Mouse (Mus musculus) neural tube, embryonic 13.5 days (tissue): Measurements from ENCODE around the gene Sdk1. TPM values are rescaled to one million over a fixed set of nuclear protein-coding genes. Genes with fewer than 3 reads are reported as not detected.

Source experiments
- ATAC-seq: fragments of 200-750 bp; cut with Nextera tagmentation; 2 replicates; pipeline ENCODE4 v1.8.0; 2017; ENCODE audit warnings: low read depth, mild to moderate bottlenecking, moderate TSS enrichment, moderate library complexity
- H3K27ac ChIP-seq: fragments of 300-500 bp; sonication (generic); replicated peaks from 2 replicates; pipeline ENCODE4 v1.5.1; 2015; ENCODE audit warnings: moderate library complexity, mild to moderate bottlenecking, inconsistent platforms
- H3K27me3 ChIP-seq: fragments of 300-500 bp; sonication (generic); 2 replicates; pipeline ENCODE4 v1.6.1; 2015; ENCODE audit warnings: mild to moderate bottlenecking, inconsistent platforms
- H3K36me3 ChIP-seq: fragments of 300-500 bp; sonication (generic); 2 replicates; pipeline ENCODE4 v1.6.1; 2015; ENCODE audit warnings: mild to moderate bottlenecking, inconsistent platforms
- H3K4me1 ChIP-seq: fragments of 300-500 bp; sonication (generic); replicated peaks from 2 replicates; pipeline ENCODE4 v1.6.1; 2015; ENCODE audit warnings: inconsistent platforms
- H3K4me2 ChIP-seq: fragments of 300-500 bp; sonication (generic); 2 replicates; pipeline ENCODE4 v1.6.1; 2015; ENCODE audit warnings: inconsistent platforms, mild to moderate bottlenecking, moderate library complexity
- H3K4me3 ChIP-seq: fragments of 300-500 bp; sonication (generic); 2 replicates; pipeline ENCODE4 v1.5.1; 2015; ENCODE audit warnings: mild to moderate bottlenecking, inconsistent platforms
- H3K9ac ChIP-seq: fragments of 300-500 bp; sonication (generic); 2 replicates; pipeline ENCODE4 v1.6.1; 2015; ENCODE audit warnings: moderate library complexity, mild to moderate bottlenecking, inconsistent platforms
- H3K9me3 ChIP-seq: fragments of 300-500 bp; sonication (generic); 2 replicates; pipeline ENCODE4 v1.6.1; 2016; ENCODE audit warnings: inconsistent platforms
- WGBS: fragments of 180-500 bp; shearing (Covaris S2); methylation state at CpG from one replicate; pipeline ENCODE4 v1.1.7; 2015; 5-methylcytosine and 5-hydroxymethylcytosine counted together
- polyA plus RNA-seq: library from polyadenylated mRNA; unstranded; fragments of >200 nt; fragmentation: Nextera tagmentation; extraction: Ambion mirVana; gene quantifications from 2 replicates; pipeline ENCODE4 v1.2.1, GENCODE M21; 2015

The Sdk1 gene
- polyA plus RNA-seq, 1 experiment from 2014 or later: 4.3 TPM

- no peaks in the 10 kb centered on the region for H3K36me3 ChIP-seq
- WGBS: 46% methylated on average over 6 of the region's 6 CpGs
- no peak for ATAC-seq
These were observed 1020.8 kb downstream of the Sdk1 start for GRCm38 (mm10) chr5:142262060-142262459.

More at GRCm38 (mm10) chr5:142262060-142262459, 1020.8 kb downstream of the Sdk1 start:
- Histone ChIP-seq H3K27ac (no peak overlapping the region), H3K4me1 (no peaks in the 10 kb centered on the region), H3K9ac (no peak overlapping the region), H3K4me2 (no peak overlapping the region), H3K4me3 (no peak overlapping the region), H3K27me3 (no peaks in the 10 kb centered on the region), H3K9me3 (peaks cover 6% of the 10 kb centered on the region; the same call in 1 of the 2 replicates)

Other genes starting within 250 kb of the Sdk1 start
- gene Card11, start 240.9 kb upstream of the Sdk1 start, polyA plus RNA-seq: 0.25 and 0.66 TPM in 2 replicates